Mouse (Mus musculus) testis, adult 2 months (tissue): Measurements from ENCODE around the gene Mrpl55. TPM values are rescaled to one million over a fixed set of nuclear protein-coding genes. Genes with fewer than 3 reads are reported as not detected.
A peak's percentile ranks its signal among the peaks of the same experiment; 100 is the strongest.

Experiments
- H3K27ac ChIP-seq: fragments of 200-500 bp; 2 replicates; pipeline ENCODE4 v1.5.1; 2012; ENCODE audit warnings: low read depth, low read length; ENCODE audit not compliant: control insufficient read depth, insufficient read depth
- H3K27me3 ChIP-seq: fragments of 200-500 bp; 2 replicates; pipeline ENCODE4 v1.6.1; 2012; ENCODE audit warnings: mild to moderate bottlenecking, low read length, moderate library complexity; ENCODE audit not compliant: control insufficient read depth, insufficient read depth
- H3K36me3 ChIP-seq: fragments of 200-500 bp; 2 replicates; pipeline ENCODE4 v1.6.1; 2012; ENCODE audit warnings: mild to moderate bottlenecking, low read length; ENCODE audit not compliant: control insufficient read depth, insufficient read depth
- H3K4me1 ChIP-seq: fragments of 200-500 bp; 2 replicates; pipeline ENCODE4 v1.6.1; 2012; ENCODE audit warnings: low read length; ENCODE audit not compliant: control insufficient read depth, insufficient read depth
- H3K4me3 ChIP-seq: fragments of 200-500 bp; 2 replicates; pipeline ENCODE4 v1.5.1; 2012; ENCODE audit warnings: low read depth, mild to moderate bottlenecking, low read length, moderate library complexity, mixed read lengths; ENCODE audit not compliant: control insufficient read depth
- CTCF ChIP-seq: fragments of 200-500 bp; IDR thresholded peaks from 2 replicates; pipeline ENCODE4 v1.5.1; 2012; ENCODE audit warnings: low read depth, mild to moderate bottlenecking, inconsistent platforms, low read length, moderate library complexity; ENCODE audit not compliant: control insufficient read depth, insufficient read depth, insufficient replicate concordance
- POLR2A ChIP-seq: fragments of 200-500 bp; IDR thresholded peaks from 2 replicates; pipeline ENCODE4 v1.6.1; 2012; ENCODE audit warnings: low read depth, mild to moderate bottlenecking, inconsistent platforms, low read length, moderate library complexity; ENCODE audit not compliant: control insufficient read depth
- polyA plus RNA-seq: library from polyadenylated mRNA; depleted of rRNA; stranded (reverse); fragments of >200 nt; gene quantifications from 2 replicates; pipeline ENCODE4 v1.2.3, GENCODE M21; 2012

The Mrpl55 gene
- polyA plus RNA-seq, 1 experiment = 75.8 TPM

- Histone ChIP-seq H3K4me1 (peaks cover 11% of the 10 kb centered on the region), H3K4me3 (peak within 1 kb of the TSS; percentile 97), H3K27ac (peak within 1 kb of the TSS; percentile 99), H3K36me3 (no peaks in the 10 kb centered on the region; the same call in 1 of the 2 replicates), H3K27me3 (no peaks in the 10 kb centered on the region)
- peak; percentile 90 for TF ChIP-seq POLR2A
- no peak for TF ChIP-seq CTCF
These were observed 38.7 kb upstream of the Mrpl55 start, which contains the start of gene Iba57 for GRCm38 (mm10) chr11:59163255-59164236. Gene Iba57, minus strand, starts transcription at chr11:59163739.

GRCm38 (mm10) chr11:59164384-59164783 is 37.9 kb upstream of the Mrpl55 start:
- H3K36me3 ChIP-seq = no peaks in the 10 kb centered on the region; the same call in 1 of the 2 replicates
- H3K4me1 ChIP-seq = peaks cover 11% of the 10 kb centered on the region
- TF ChIP-seq CTCF = no peak
- no peak for TF ChIP-seq POLR2A
- no peaks in the 10 kb centered on the region for H3K27me3 ChIP-seq
- peak overlapping the region; percentile 97 for H3K4me3 ChIP-seq
- peak overlapping the region; percentile 76 for H3K27ac ChIP-seq

- no peak overlapping the region for H3K4me3 ChIP-seq
- TF ChIP-seq CTCF (no peak), POLR2A (no peak)
- H3K27ac ChIP-seq = no peak overlapping the region
- H3K4me1 ChIP-seq = peaks cover 11% of the 10 kb centered on the region
- H3K36me3 ChIP-seq = no peaks in the 10 kb centered on the region; the same call in 1 of the 2 replicates
- no peaks in the 10 kb centered on the region for H3K27me3 ChIP-seq
These were observed 36.6 kb upstream of the Mrpl55 start for GRCm38 (mm10) chr11:59165616-59166241.

GRCm38 (mm10) chr11:59169807-59170206 is 32.5 kb upstream of the Mrpl55 start:
- H3K27ac ChIP-seq = no peak overlapping the region
- TF ChIP-seq CTCF = no peak
- no peak for TF ChIP-seq POLR2A
- H3K4me3 ChIP-seq = no peak overlapping the region
- no peaks in the 10 kb centered on the region for H3K36me3 ChIP-seq
- peaks cover 3% of the 10 kb centered on the region; the same call in 1 of the 2 replicates for H3K4me1 ChIP-seq
- no peaks in the 10 kb centered on the region for H3K27me3 ChIP-seq

- no peak overlapping the region for H3K4me3 ChIP-seq
- TF ChIP-seq POLR2A (no peak), CTCF (no peak)
- H3K4me1 ChIP-seq = no peaks in the 10 kb centered on the region; the same call in 1 of the 2 replicates
- no peaks in the 10 kb centered on the region for H3K36me3 ChIP-seq
- H3K27me3 ChIP-seq = no peaks in the 10 kb centered on the region
- no peak overlapping the region for H3K27ac ChIP-seq
These were observed 31.7 kb upstream of the Mrpl55 start for GRCm38 (mm10) chr11:59170549-59170948.

GRCm38 (mm10) chr11:59174189-59174838 is 28.0 kb upstream of the Mrpl55 start:
- TF ChIP-seq POLR2A (no peak), CTCF (no peak)
- H3K27me3 ChIP-seq = no peaks in the 10 kb centered on the region
- H3K4me3 ChIP-seq = no peak overlapping the region
- H3K4me1 ChIP-seq = peaks cover 7% of the 10 kb centered on the region
- no peak overlapping the region for H3K27ac ChIP-seq
- no peaks in the 10 kb centered on the region for H3K36me3 ChIP-seq
